Mouse (Mus musculus) MEL-GATA-1-ER (cell line): Measurements from ENCODE around the gene Hbq1a.
"Not testable (repeated sequence)": the region's sequence is repeated elsewhere in the genome, so short reads cannot be mapped to it uniquely, and the experiment has no call there.

Experiments
- DNase-seq: peaks from one replicate; pipeline ENCODE4 v3.0.0-alpha.2; 2012; ENCODE audit warnings: low read depth; ENCODE audit errors: extremely low read depth

The Hbq1a gene

GRCm38 (mm10) chr11:32299865-32300264 is at the start of gene Hbq1a:
TSS of gene Hbq1a (plus strand) at chr11:32300069.
- not testable (repeated sequence) for DNase-seq

- peak; percentile 82 for DNase-seq
Measured at GRCm38 (mm10) chr11:32250880-32251763, 48.7 kb upstream of the Hbq1a start.

GRCm38 (mm10) chr11:32253121-32253520 is 46.7 kb upstream of the Hbq1a start:
- DNase-seq: no peak

GRCm38 (mm10) chr11:32256146-32256545 is 43.7 kb upstream of the Hbq1a start:
- DNase-seq: no peak

GRCm38 (mm10) chr11:32256566-32256965 is 43.3 kb upstream of the Hbq1a start:
- no peak for DNase-seq

GRCm38 (mm10) chr11:32262674-32263415 is 37.0 kb upstream of the Hbq1a start:
- no peak for DNase-seq

GRCm38 (mm10) chr11:32265117-32265738 is 34.6 kb upstream of the Hbq1a start:
- DNase-seq: peak; percentile 88

GRCm38 (mm10) chr11:32266194-32266593 is 33.7 kb upstream of the Hbq1a start:
- no peak for DNase-seq

- no peak for DNase-seq
Measured at GRCm38 (mm10) chr11:32266776-32267175, 33.1 kb upstream of the Hbq1a start.

- no peak for DNase-seq
Measured at GRCm38 (mm10) chr11:32267188-32267884, 32.5 kb upstream of the Hbq1a start, which contains the start of gene Nprl3. TSS of gene Nprl3 (minus strand) at chr11:32267707.

- DNase-seq: no peak
Measured at GRCm38 (mm10) chr11:32267964-32268363, 31.9 kb upstream of the Hbq1a start.

- peak; percentile 70 for DNase-seq
Measured at GRCm38 (mm10) chr11:32268952-32269351, 30.9 kb upstream of the Hbq1a start.

- no peak for DNase-seq
Measured at GRCm38 (mm10) chr11:32271178-32271577, 28.7 kb upstream of the Hbq1a start.

GRCm38 (mm10) chr11:32276347-32276746 is 23.5 kb upstream of the Hbq1a start, which contains the start of gene Hba-x:
TSS of gene Hba-x (plus strand) at chr11:32276400.
- DNase-seq: no peak

- no peak for DNase-seq
Measured at GRCm38 (mm10) chr11:32277736-32278457, 22.0 kb upstream of the Hbq1a start.

- DNase-seq: no peak
Measured at GRCm38 (mm10) chr11:32278458-32278957, 21.4 kb upstream of the Hbq1a start.

- DNase-seq: no peak
Measured at GRCm38 (mm10) chr11:32280646-32281045, 19.2 kb upstream of the Hbq1a start.

GRCm38 (mm10) chr11:32281416-32282144 is 18.3 kb upstream of the Hbq1a start:
- DNase-seq: no peak

GRCm38 (mm10) chr11:32283091-32283777 is 16.6 kb upstream of the Hbq1a start, which contains the start of gene Hba-a1:
TSS of gene Hba-a1 (plus strand) at chr11:32283511.
- DNase-seq: not testable (repeated sequence)
